Mouse (Mus musculus): Measurements from ENCODE around the gene Dnal4. TPM values are rescaled to one million over a fixed set of nuclear protein-coding genes. Genes with fewer than 3 reads are reported as not detected.
"Not testable (repeated sequence)": the region's sequence is repeated elsewhere in the genome, so short reads cannot be mapped to it uniquely, and the experiment has no call there.

The Dnal4 gene
- polyA plus RNA-seq, 1 experiment from 2014 or later, result 71.7 TPM

DNA sequence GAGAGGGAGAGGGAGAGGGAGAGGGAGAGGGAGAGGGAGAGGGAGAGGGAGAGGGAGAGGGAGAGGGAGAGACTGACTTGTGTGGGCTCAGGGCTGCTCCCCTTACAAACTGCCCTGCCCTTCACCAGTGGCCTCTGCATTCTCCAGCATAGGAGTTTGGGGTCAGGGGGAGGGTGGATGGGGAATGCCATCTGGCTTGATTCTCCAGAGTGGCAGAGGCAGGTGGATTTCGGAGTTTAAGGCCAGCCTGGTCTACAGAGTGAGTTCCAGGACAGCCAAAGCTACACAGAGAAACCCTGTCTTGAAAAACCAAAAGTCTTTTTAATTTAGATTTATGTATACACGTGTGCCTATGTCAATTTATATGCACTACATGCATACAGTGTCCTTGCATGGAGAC lies 35.2 kb upstream of the Dnal4 start:
- H3K4me3 ChIP-seq (ENCODE audit: low read length); H3K9ac ChIP-seq (replicated peaks; ENCODE audit: low read length); ATAC-seq (ENCODE audit: low FRiP score, low TSS enrichment); H3K36me3 ChIP-seq (ENCODE audit: insufficient read depth, low read length); H3K27me3 ChIP-seq (ENCODE audit: insufficient read depth, low read length); H3K27ac ChIP-seq (ENCODE audit: low read length); H3K9me3 ChIP-seq (ENCODE audit: low read length); H3K4me2 ChIP-seq (replicated peaks; ENCODE audit: low read depth, low read length); H3K4me1 ChIP-seq (ENCODE audit: insufficient read depth, low read length): not testable (repeated sequence)
- WGBS, result 84% methylated on average over 2 of the region's 2 CpGs

DNA sequence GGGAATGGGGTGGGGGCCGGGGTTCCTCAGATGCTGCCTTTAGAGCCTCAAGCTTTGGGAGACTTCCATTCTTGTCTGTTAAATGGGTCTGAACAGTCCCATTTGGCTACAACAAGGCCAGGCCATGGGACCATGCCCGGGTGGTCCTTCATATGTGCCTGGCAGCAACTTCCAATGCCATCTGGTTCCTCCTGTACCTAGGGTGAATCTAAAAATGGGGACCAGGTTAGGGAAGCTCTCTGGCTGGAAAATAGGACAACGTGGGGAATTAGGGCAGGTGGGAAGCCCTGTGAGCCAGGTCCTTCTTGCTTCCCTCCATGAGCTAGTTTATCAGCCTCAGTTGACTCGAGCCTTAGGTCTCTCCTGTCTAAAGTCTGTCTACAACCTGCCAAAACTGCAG lies 33.3 kb upstream of the Dnal4 start:
- ATAC-seq (ENCODE audit: low FRiP score, low TSS enrichment), result no peak
- Histone ChIP-seq H3K4me2 (replicated peaks; ENCODE audit: low read depth, low read length) (no peak overlapping the region), H3K9me3 (ENCODE audit: low read length) (no peaks in the 10 kb centered on the region), H3K36me3 (ENCODE audit: insufficient read depth, low read length) (no peaks in the 10 kb centered on the region), H3K4me3 (ENCODE audit: low read length) (no peak overlapping the region), H3K9ac (replicated peaks; ENCODE audit: low read length) (no peak overlapping the region), H3K27me3 (ENCODE audit: insufficient read depth, low read length) (peaks cover 20% of the 10 kb centered on the region), H3K4me1 (ENCODE audit: insufficient read depth, low read length) (no peaks in the 10 kb centered on the region), H3K27ac (ENCODE audit: low read length) (no peak overlapping the region)
- WGBS, result 78% methylated on average over 4 of the region's 4 CpGs

DNA sequence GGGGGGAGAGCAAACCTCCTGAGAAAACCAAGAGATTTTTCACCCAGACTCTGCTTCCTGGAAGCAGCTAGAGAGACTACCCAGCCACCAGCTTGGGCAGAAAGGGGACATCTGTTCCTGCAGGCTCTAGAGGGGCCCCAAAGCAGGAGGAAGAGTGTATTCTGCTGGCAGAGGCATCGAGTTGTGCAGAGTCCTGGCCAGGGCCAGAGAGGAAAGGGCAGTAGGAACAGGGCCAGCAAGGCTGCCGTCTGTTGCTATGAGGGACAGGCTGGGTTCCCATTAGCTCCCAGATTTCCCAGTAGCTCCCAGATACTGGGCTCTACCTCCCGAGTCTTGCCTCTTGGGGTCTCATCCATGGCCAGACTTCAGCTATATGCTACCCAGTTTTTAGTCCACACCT lies 32.4 kb upstream of the Dnal4 start:
- H3K36me3 ChIP-seq (ENCODE audit: insufficient read depth, low read length), result no peaks in the 10 kb centered on the region
- H3K27me3 ChIP-seq (ENCODE audit: insufficient read depth, low read length), result peaks cover 28% of the 10 kb centered on the region
- 51% methylated on average over 3 of the region's 3 CpGs for WGBS
- no peak overlapping the region for H3K4me2 ChIP-seq (replicated peaks; ENCODE audit: low read depth, low read length)
- no peak overlapping the region for H3K27ac ChIP-seq (ENCODE audit: low read length)
- H3K9ac ChIP-seq (replicated peaks; ENCODE audit: low read length), result no peak overlapping the region
- peaks cover 2% of the 10 kb centered on the region for H3K4me1 ChIP-seq (ENCODE audit: insufficient read depth, low read length)
- no peak for ATAC-seq (ENCODE audit: low FRiP score, low TSS enrichment)
- H3K9me3 ChIP-seq (ENCODE audit: low read length), result no peaks in the 10 kb centered on the region
- no peak overlapping the region for H3K4me3 ChIP-seq (ENCODE audit: low read length)

DNA sequence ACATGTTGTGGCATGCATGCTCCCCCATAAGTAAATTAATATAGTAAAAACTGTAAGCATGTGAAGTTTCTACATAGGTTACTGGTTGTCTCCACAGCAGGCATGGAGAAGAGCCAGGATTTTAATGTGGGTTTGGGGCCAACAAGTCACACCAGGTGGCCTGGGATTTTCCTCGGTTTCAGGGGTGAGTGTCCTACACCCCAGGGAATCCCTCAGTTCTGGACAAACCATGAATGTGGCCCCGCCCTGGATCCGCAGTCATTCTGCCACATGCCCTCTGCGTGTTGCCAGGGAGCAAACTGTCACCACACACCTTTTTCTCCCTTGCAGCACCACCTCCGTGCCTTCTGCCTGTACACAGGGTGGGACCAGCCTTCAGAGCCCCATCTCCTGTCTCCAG lies 31.0 kb upstream of the Dnal4 start:
- no peak overlapping the region for H3K27ac ChIP-seq (ENCODE audit: low read length)
- H3K4me1 ChIP-seq (ENCODE audit: insufficient read depth, low read length), result peaks cover 14% of the 10 kb centered on the region
- H3K4me3 ChIP-seq (ENCODE audit: low read length), result no peak overlapping the region
- no peak overlapping the region for H3K4me2 ChIP-seq (replicated peaks; ENCODE audit: low read depth, low read length)
- no peaks in the 10 kb centered on the region for H3K36me3 ChIP-seq (ENCODE audit: insufficient read depth, low read length)
- 65% methylated on average over 5 of the region's 5 CpGs for WGBS
- no peak overlapping the region for H3K9ac ChIP-seq (replicated peaks; ENCODE audit: low read length)
- no peak for ATAC-seq (ENCODE audit: low FRiP score, low TSS enrichment)
- peaks cover 42% of the 10 kb centered on the region for H3K27me3 ChIP-seq (ENCODE audit: insufficient read depth, low read length)
- H3K9me3 ChIP-seq (ENCODE audit: low read length), result no peaks in the 10 kb centered on the region

DNA sequence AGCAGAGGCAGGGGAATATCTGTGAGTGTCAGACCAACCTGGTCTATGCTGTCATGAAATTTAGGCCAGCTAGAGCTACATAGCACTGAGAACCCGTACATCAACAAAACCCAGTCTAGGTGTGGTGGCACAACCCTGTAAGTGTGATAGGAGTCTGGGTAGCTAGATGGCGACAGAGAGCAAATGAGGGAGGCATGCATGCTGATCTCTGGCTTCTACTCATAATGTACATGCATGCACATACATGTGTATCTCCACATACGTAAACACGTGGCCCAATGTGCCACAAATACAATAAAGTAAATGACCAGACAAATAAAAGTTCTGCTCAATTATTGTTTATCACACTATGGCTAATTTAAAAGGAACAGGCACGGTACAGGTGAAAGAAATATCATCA lies 30.5 kb upstream of the Dnal4 start:
- Histone ChIP-seq H3K27ac (ENCODE audit: low read length) (no peak overlapping the region), H3K4me1 (ENCODE audit: insufficient read depth, low read length) (peaks cover 18% of the 10 kb centered on the region), H3K9me3 (ENCODE audit: low read length) (no peaks in the 10 kb centered on the region), H3K4me2 (replicated peaks; ENCODE audit: low read depth, low read length) (no peak overlapping the region), H3K4me3 (ENCODE audit: low read length) (no peak overlapping the region), H3K36me3 (ENCODE audit: insufficient read depth, low read length) (no peaks in the 10 kb centered on the region), H3K27me3 (ENCODE audit: insufficient read depth, low read length) (peaks cover 48% of the 10 kb centered on the region), H3K9ac (replicated peaks; ENCODE audit: low read length) (no peak overlapping the region)
- ATAC-seq (ENCODE audit: low FRiP score, low TSS enrichment), result no peak
- WGBS, result 33% methylated on average over 5 of the region's 5 CpGs

DNA sequence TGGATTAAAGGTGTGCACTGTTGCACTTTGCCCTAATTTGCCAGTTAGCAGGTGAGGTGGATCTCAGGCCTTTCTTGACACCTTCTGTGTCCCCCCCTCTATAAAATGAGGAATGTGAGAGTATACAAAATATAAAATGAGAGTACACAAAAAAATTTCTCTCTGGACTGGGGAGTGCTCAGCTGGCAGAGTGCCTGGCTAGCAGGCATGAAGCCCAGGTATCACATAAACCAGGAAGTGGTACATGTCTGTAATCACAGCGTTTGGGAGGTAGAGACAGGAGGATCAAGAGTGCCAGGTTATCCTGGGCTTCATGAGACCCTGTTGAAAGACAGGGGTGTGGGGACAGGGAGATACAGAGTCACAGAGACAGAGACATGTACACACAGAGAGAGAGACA lies 29.4 kb upstream of the Dnal4 start:
- Histone ChIP-seq H3K27ac (ENCODE audit: low read length) (no peak overlapping the region), H3K4me1 (ENCODE audit: insufficient read depth, low read length) (peaks cover 18% of the 10 kb centered on the region), H3K9ac (replicated peaks; ENCODE audit: low read length) (no peak overlapping the region), H3K4me3 (ENCODE audit: low read length) (no peak overlapping the region), H3K27me3 (ENCODE audit: insufficient read depth, low read length) (peaks cover 58% of the 10 kb centered on the region), H3K9me3 (ENCODE audit: low read length) (no peaks in the 10 kb centered on the region), H3K4me2 (replicated peaks; ENCODE audit: low read depth, low read length) (no peak overlapping the region), H3K36me3 (ENCODE audit: insufficient read depth, low read length) (no peaks in the 10 kb centered on the region)
- ATAC-seq (ENCODE audit: low FRiP score, low TSS enrichment), result no peak
- WGBS, result 39% methylated on average over 1 of the region's 1 CpGs

DNA sequence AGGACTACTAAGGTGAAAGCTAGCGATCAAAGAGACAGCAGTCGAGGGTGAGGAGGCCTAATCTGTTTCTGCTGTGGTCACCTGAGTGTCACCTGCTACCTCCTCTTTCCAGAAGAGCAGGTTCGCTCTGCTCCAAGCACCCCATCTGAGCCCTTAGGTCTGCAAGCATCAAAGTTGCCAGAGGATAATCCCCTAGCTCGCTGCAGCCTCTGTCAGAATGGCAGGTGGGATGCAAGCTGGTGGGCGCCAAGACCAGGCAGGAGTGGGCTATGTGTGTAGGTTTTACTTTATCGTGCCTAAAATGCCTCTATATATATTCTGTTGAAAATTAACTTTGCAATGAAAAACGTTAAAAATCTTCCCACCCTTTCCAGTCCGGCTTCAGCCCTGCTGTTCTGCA lies 27.6 kb upstream of the Dnal4 start:
- no peak overlapping the region for H3K27ac ChIP-seq (ENCODE audit: low read length)
- no peak overlapping the region for H3K9ac ChIP-seq (replicated peaks; ENCODE audit: low read length)
- H3K4me1 ChIP-seq (ENCODE audit: insufficient read depth, low read length), result peaks cover 18% of the 10 kb centered on the region
- 20% methylated on average over 8 of the region's 8 CpGs for WGBS
- H3K4me3 ChIP-seq (ENCODE audit: low read length), result no peak overlapping the region
- peaks cover 73% of the 10 kb centered on the region for H3K27me3 ChIP-seq (ENCODE audit: insufficient read depth, low read length)
- H3K9me3 ChIP-seq (ENCODE audit: low read length), result no peaks in the 10 kb centered on the region
- ATAC-seq (ENCODE audit: low FRiP score, low TSS enrichment), result no peak
- H3K4me2 ChIP-seq (replicated peaks; ENCODE audit: low read depth, low read length), result peak overlapping the region; percentile 96
- H3K36me3 ChIP-seq (ENCODE audit: insufficient read depth, low read length), result no peaks in the 10 kb centered on the region

DNA sequence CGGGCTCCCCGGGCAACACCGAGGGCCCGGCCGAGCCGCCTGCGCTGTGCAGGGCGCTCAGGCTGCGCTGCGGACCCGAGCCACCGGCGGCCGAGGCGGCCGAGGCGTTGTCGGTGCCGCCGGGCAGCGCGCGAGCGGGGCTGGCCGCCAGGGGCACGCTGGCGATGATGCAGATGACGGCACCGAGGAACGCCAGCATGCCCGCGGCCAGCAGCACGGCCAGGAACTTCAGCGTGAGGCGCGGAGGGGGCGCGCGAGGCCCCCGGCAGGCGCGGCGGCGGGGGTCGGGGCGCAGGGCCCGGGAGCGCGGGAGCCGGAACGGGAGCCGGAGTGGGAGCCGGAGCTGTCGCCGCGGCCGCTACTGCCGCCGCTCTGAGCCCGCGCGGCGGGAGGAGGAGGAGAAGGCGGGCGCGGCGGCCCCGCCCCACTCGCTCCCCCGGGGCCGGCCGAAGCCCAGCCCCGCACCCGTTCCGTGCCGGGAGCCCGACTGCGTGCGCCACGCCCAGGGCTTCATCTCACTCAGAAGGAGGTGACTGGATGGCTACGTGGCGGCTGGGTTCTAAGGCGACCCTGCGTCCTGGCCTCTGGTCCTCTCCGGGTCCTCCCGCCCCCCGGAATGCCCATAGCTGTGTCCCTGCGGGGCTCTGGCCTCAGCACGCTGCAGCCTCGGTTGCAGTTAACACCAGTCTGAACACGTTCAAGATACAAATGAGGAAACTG lies 26.9 kb upstream of the Dnal4 start, which contains the start of gene Nptxr:
Nptxr (minus strand) TSS at position 415 of the 720 bp plus-strand sequence.
- Histone ChIP-seq H3K4me2 (replicated peaks; ENCODE audit: low read depth, low read length) (peak within 1 kb of the TSS; percentile 96), H3K27ac (ENCODE audit: low read length) (no peak within 1 kb of the TSS), H3K9ac (replicated peaks; ENCODE audit: low read length) (peak within 1 kb of the TSS; percentile 70), H3K36me3 (ENCODE audit: insufficient read depth, low read length) (no peaks in the 10 kb centered on the region), H3K27me3 (ENCODE audit: insufficient read depth, low read length) (peaks cover 73% of the 10 kb centered on the region), H3K4me3 (ENCODE audit: low read length) (peak within 1 kb of the TSS; percentile 64), H3K9me3 (ENCODE audit: low read length) (no peaks in the 10 kb centered on the region), H3K4me1 (ENCODE audit: insufficient read depth, low read length) (peaks cover 18% of the 10 kb centered on the region)
- ATAC-seq (ENCODE audit: low FRiP score, low TSS enrichment), result peak; percentile 87
- under 1% methylated on average over 41 of the region's 91 CpGs for WGBS

DNA sequence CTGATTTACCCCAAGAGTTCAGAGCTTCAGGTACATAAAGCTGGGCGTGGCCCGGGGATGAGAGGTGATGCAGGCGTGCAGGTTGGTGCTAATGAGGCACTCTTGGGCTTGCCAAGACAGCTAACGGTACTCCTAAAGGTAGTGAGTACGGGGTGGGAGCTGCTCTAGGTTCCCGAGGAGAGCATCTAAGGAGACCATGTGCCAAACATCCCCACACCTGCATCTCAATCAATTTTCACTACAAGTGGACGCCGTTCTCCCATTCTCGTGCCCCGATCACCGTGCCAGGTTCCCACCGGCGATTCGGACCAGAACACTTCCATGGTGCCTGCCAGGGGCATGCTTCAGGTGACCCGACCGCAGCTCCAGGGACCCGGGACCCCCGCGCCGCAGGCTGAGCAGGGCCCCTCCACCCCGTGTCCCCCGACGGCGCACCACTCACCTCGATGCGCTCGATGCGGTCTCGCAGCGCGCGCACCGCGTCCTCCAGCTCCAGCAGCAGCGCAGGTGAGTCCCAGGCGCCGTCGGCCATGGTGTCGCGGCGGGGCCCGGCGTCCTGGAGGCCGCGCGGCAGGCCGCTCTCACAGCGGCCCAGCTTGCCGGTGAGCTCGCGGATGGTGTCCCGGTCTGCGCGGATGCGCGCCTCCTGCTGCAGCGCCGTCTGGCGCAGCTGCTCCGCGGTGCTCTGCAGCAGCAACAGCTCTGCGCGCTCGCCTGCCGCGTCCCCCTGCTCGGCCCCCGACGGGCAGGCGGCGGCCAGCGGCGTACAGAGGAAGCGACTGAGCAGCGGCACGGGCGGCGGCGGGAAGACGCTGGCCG lies 26.1 kb upstream of the Dnal4 start:
- H3K4me2 ChIP-seq (replicated peaks; ENCODE audit: low read depth, low read length), result peak overlapping the region; percentile 96
- ATAC-seq (ENCODE audit: low FRiP score, low TSS enrichment), result peak; percentile 64
- peaks cover 75% of the 10 kb centered on the region for H3K27me3 ChIP-seq (ENCODE audit: insufficient read depth, low read length)
- no peaks in the 10 kb centered on the region for H3K36me3 ChIP-seq (ENCODE audit: insufficient read depth, low read length)
- H3K9ac ChIP-seq (replicated peaks; ENCODE audit: low read length), result peak overlapping the region; percentile 70
- H3K27ac ChIP-seq (ENCODE audit: low read length), result no peak overlapping the region
- peaks cover 18% of the 10 kb centered on the region for H3K4me1 ChIP-seq (ENCODE audit: insufficient read depth, low read length)
- peak overlapping the region; percentile 64 for H3K4me3 ChIP-seq (ENCODE audit: low read length)
- 4% methylated on average over 78 of the region's 81 CpGs for WGBS
- H3K9me3 ChIP-seq (ENCODE audit: low read length), result no peaks in the 10 kb centered on the region

DNA sequence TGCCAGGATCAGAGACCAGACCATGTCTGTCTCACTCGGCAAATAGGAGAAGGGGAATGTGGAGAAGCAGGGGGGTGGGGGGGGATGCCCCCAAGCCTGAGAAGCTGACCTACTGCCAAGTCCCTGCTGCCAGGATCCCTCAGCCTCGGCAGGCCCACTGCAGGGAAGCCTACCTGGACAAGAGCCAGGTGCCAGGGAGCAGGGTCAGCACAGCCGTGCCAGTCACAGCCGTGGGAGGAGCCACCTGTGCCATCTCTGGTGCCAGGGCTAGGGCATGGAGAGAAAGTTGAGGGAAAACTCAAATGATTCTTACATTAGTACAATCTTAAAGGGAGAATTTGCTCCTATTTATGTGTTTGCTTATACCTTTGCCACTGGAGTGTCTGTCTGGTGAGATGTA lies 24.7 kb upstream of the Dnal4 start:
- WGBS, result 59% methylated on average over 4 of the region's 4 CpGs
- Histone ChIP-seq H3K27ac (ENCODE audit: low read length) (no peak overlapping the region), H3K4me3 (ENCODE audit: low read length) (no peak overlapping the region), H3K4me1 (ENCODE audit: insufficient read depth, low read length) (peaks cover 18% of the 10 kb centered on the region), H3K9ac (replicated peaks; ENCODE audit: low read length) (no peak overlapping the region), H3K36me3 (ENCODE audit: insufficient read depth, low read length) (no peaks in the 10 kb centered on the region), H3K27me3 (ENCODE audit: insufficient read depth, low read length) (peaks cover 67% of the 10 kb centered on the region), H3K9me3 (ENCODE audit: low read length) (no peaks in the 10 kb centered on the region), H3K4me2 (replicated peaks; ENCODE audit: low read depth, low read length) (no peak overlapping the region)
- no peak for ATAC-seq (ENCODE audit: low FRiP score, low TSS enrichment)
